Mouse (Mus musculus) mesoderm, embryonic 11.5 days (tissue): ENCODE measurements around the gene Fry.
A peak's percentile ranks its signal among the peaks of the same experiment; 100 is the strongest.

Experiments used
- DNase-seq: peaks from one replicate; pipeline ENCODE4 v3.0.0-alpha.2; 2012; ENCODE audit warnings: low read depth, low spot score

Gene Fry

GRCm38 (mm10) chr5:150270468-150270867 lies 152.0 kb downstream of the Fry start:
- no peak for DNase-seq

GRCm38 (mm10) chr5:150272173-150272572 lies 153.7 kb downstream of the Fry start:
- no peak for DNase-seq

- no peak for DNase-seq
Measured at GRCm38 (mm10) chr5:150275314-150275713, 156.9 kb downstream of the Fry start.

- DNase-seq, result no peak
Measured at GRCm38 (mm10) chr5:150276611-150277010, 158.2 kb downstream of the Fry start.

GRCm38 (mm10) chr5:150279387-150279786 lies 160.9 kb downstream of the Fry start:
- no peak for DNase-seq

- no peak for DNase-seq
Measured at GRCm38 (mm10) chr5:150281084-150281483, 162.6 kb downstream of the Fry start.

- DNase-seq, result no peak
Measured at GRCm38 (mm10) chr5:150282091-150282490, 163.6 kb downstream of the Fry start.

- no peak for DNase-seq
Measured at GRCm38 (mm10) chr5:150287949-150288348, 169.5 kb downstream of the Fry start.

- DNase-seq, result no peak
Measured at GRCm38 (mm10) chr5:150289611-150290010, 171.2 kb downstream of the Fry start.

- DNase-seq, result no peak
Measured at GRCm38 (mm10) chr5:150290494-150291199, 172.2 kb downstream of the Fry start.

GRCm38 (mm10) chr5:150291216-150291615 lies 172.8 kb downstream of the Fry start:
- no peak for DNase-seq

- peak; percentile 47 for DNase-seq
Measured at GRCm38 (mm10) chr5:150292186-150292585, 173.7 kb downstream of the Fry start.

- peak; percentile 61 for DNase-seq
Measured at GRCm38 (mm10) chr5:150294306-150294705, 175.9 kb downstream of the Fry start.

GRCm38 (mm10) chr5:150295096-150295495 lies 176.7 kb downstream of the Fry start:
- DNase-seq, result no peak

- no peak for DNase-seq
Measured at GRCm38 (mm10) chr5:150298969-150299368, 180.5 kb downstream of the Fry start.

- DNase-seq, result no peak
Measured at GRCm38 (mm10) chr5:150302123-150302522, 183.7 kb downstream of the Fry start.

GRCm38 (mm10) chr5:150302996-150303395 lies 184.6 kb downstream of the Fry start:
- no peak for DNase-seq

- DNase-seq, result no peak
Measured at GRCm38 (mm10) chr5:150306497-150306896, 188.1 kb downstream of the Fry start.

- DNase-seq, result no peak
Measured at GRCm38 (mm10) chr5:150313229-150313628, 194.8 kb downstream of the Fry start.

- DNase-seq, result no peak
Measured at GRCm38 (mm10) chr5:150314582-150314981, 196.1 kb downstream of the Fry start.

- no peak for DNase-seq
Measured at GRCm38 (mm10) chr5:150325411-150325810, 207.0 kb downstream of the Fry start.

GRCm38 (mm10) chr5:150328686-150329085 lies 210.2 kb downstream of the Fry start:
- no peak for DNase-seq

GRCm38 (mm10) chr5:150331821-150332220 lies 213.4 kb downstream of the Fry start:
- DNase-seq, result no peak

- no peak for DNase-seq
Measured at GRCm38 (mm10) chr5:150332810-150333209, 214.4 kb downstream of the Fry start.
